ENCODE assay signal across 10 mouse cellular contexts in genomic region chr15:27778256-27778655, GRCm38 (mm10).
DNase-seq lines count a peak whose midpoint lies in the region; ATAC-seq and TF ChIP-seq lines count a peak whose summit lies in the region.
"Had no signal": no experiment of that assay in that cellular context is flagged by ENCODE, and none has a peak within 500 bp of the region (broad histone marks: within the 10 kb centered on the region; RNA-seq: fewer than 3 reads in every experiment).

No protein-coding gene starts in this region.

- no peak for TF ChIP-seq CTCF in kidney, postnatal 0 days (IDR thresholded peaks at IDR 0.05; ENCODE audit: low read depth)

- H3K4me3 ChIP-seq in kidney, postnatal 0 days (replicated peaks; ENCODE audit: low read depth, low read length): no peak overlapping the region
- H3K4me3 ChIP-seq in hindbrain, embryonic 11.5 days (ENCODE audit: low read depth, low read length): no peak overlapping the region
- H3K4me3 ChIP-seq in midbrain, embryonic 15.5 days: no peak overlapping the region

- no peaks in the 10 kb centered on the region for H3K27me3 ChIP-seq in kidney, postnatal 0 days (ENCODE audit: insufficient read depth, low read length)
- H3K27me3 ChIP-seq in hindbrain, embryonic 11.5 days (ENCODE audit: control insufficient read depth, insufficient read depth, low read length): no peaks in the 10 kb centered on the region
- H3K27me3 ChIP-seq in midbrain, embryonic 15.5 days (replicated peaks): no peaks in the 10 kb centered on the region

- peaks cover 55% of the 10 kb centered on the region for H3K4me1 ChIP-seq in kidney, postnatal 0 days (replicated peaks; ENCODE audit: insufficient read depth, low read length)
- H3K4me1 ChIP-seq in hindbrain, embryonic 11.5 days (replicated peaks; ENCODE audit: control insufficient read depth, insufficient read depth, low read length): peaks cover 13% of the 10 kb centered on the region
- H3K4me1 ChIP-seq in midbrain, embryonic 15.5 days: peaks cover 65% of the 10 kb centered on the region

- DNase-seq in kidney, postnatal 0 days (ENCODE audit: low spot score): no peak
- no peak for DNase-seq in kidney, adult 11 months
- DNase-seq in embryo, embryonic 10.5 days (ENCODE audit: low spot score): peak; percentile 61
- no peak for DNase-seq in hindbrain, embryonic 11.5 days (ENCODE audit: low spot score)
- no peak for DNase-seq in cerebellum, adult 9-10 months
- DNase-seq in adrenal gland, postnatal 4 days (ENCODE audit: low spot score in 2 of 2): no peak
- no peak for DNase-seq in spleen, postnatal 10 days (ENCODE audit: low spot score in 2 of 2)
- DNase-seq: cerebellum, postnatal 10 days; kidney, adult 9 months had no signal

- H3K4me2 ChIP-seq in kidney, postnatal 0 days (ENCODE audit: low read length): 0 out of 2 replicates have a peak overlapping the region, but pooled peaks have one; percentile 3
- no peak overlapping the region for H3K4me2 ChIP-seq in hindbrain, embryonic 11.5 days (replicated peaks; ENCODE audit: low read depth, low read length)
- no peak overlapping the region for H3K4me2 ChIP-seq in midbrain, embryonic 15.5 days

- no peak for ATAC-seq in kidney, postnatal 0 days (replicated peaks; ENCODE audit: low FRiP score, low read depth)
- no peak for ATAC-seq in hindbrain, embryonic 11.5 days (ENCODE audit: low FRiP score)
- no peak; the same call in 1 of the 2 replicates for ATAC-seq in midbrain, embryonic 15.5 days (replicated peaks)

- no peaks in the 10 kb centered on the region for H3K9me3 ChIP-seq in kidney, postnatal 0 days (replicated peaks; ENCODE audit: low read length)
- H3K9me3 ChIP-seq in hindbrain, embryonic 11.5 days (ENCODE audit: control insufficient read depth, low read length): no peaks in the 10 kb centered on the region
- no peaks in the 10 kb centered on the region for H3K9me3 ChIP-seq in midbrain, embryonic 15.5 days

- no peak overlapping the region for H3K9ac ChIP-seq in kidney, postnatal 0 days (ENCODE audit: low read depth, low read length)
- H3K9ac ChIP-seq in hindbrain, embryonic 11.5 days (ENCODE audit: low read depth, low read length): no peak overlapping the region
- H3K9ac ChIP-seq in midbrain, embryonic 15.5 days: no peak overlapping the region

- peak overlapping the region; percentile 79 for H3K27ac ChIP-seq in kidney, postnatal 0 days
- H3K27ac ChIP-seq in hindbrain, embryonic 11.5 days (ENCODE audit: low read depth, low read length): peak overlapping the region; percentile 51
- peak overlapping the region; percentile 62 for H3K27ac ChIP-seq in midbrain, embryonic 15.5 days

- peaks cover 12% of the 10 kb centered on the region for H3K36me3 ChIP-seq in kidney, postnatal 0 days (ENCODE audit: insufficient read depth, low read length)
- 0 out of 2 replicates have a peak, but pooled peaks cover 5% of the 10 kb centered on the region for H3K36me3 ChIP-seq in hindbrain, embryonic 11.5 days (ENCODE audit: control insufficient read depth, insufficient read depth, low read length)
- peaks cover 8% of the 10 kb centered on the region for H3K36me3 ChIP-seq in midbrain, embryonic 15.5 days (replicated peaks)

- 17% methylated on average over 3 of the region's 3 CpGs for WGBS in kidney, postnatal 0 days
- 59% methylated on average over 3 of the region's 3 CpGs for WGBS in hindbrain, embryonic 11.5 days
- WGBS in midbrain, embryonic 15.5 days: 38% methylated on average over 3 of the region's 3 CpGs
